In the genomic region with DNA sequence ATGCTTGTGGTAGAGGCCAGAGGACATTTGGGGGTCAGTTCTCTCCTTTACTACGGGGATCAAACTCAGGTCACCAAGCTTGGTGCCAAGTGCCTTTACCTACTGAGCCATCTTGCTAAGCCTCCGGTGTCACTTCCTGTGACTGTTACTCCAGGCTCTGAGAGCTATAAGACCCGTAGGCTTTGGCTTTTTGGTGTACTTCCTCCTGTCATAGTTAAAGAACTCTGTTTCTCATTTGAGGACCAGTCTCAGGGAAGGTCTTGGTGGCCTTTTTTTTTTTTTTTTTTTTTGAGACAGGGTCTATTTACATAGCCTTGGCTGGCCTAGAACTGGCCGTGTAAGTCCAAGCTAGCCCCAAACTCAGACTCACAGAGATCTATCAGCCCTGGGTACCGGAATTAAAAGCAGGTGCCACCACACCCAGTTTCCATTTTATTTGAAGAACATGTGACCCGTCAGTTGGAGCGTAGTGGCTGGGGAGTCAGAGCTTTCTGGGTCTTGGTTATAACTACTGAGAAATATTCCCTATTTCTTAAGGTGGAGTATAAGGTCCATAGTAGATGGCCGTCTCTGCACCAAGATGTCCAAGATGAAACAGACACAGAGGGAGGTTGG, we compare ENCODE assay signal across 8 mouse cellular contexts. TPM values are rescaled to one million over a fixed set of nuclear protein-coding genes. Genes with fewer than 3 reads are reported as not detected.
DNase-seq lines count a peak whose midpoint lies in the region; ATAC-seq and TF ChIP-seq lines count a peak whose summit lies in the region.

No protein-coding gene starts in this region.

- DNase-seq in cerebellum, adult 9-10 months: peak; percentile 40
- DNase-seq in cerebellum, postnatal 4 days (ENCODE audit: low spot score in 2 of 2): no peak
- DNase-seq in lung, adult 2 months: no peak
- DNase-seq in hindbrain, embryonic 14.5 days (ENCODE audit: low spot score): no peak
- no peak for DNase-seq in right cerebral cortex, postnatal 14 days
- DNase-seq in layer of hippocampus, postnatal 10 days (ENCODE audit: low spot score in 2 of 2): no peak

- H3K36me3 ChIP-seq in lung, embryonic 15.5 days: no peaks in the 10 kb centered on the region
- no peaks in the 10 kb centered on the region for H3K36me3 ChIP-seq in hindbrain, embryonic 14.5 days (replicated peaks; ENCODE audit: control insufficient read depth, insufficient read depth)
- no peaks in the 10 kb centered on the region for H3K36me3 ChIP-seq in neural tube, embryonic 14.5 days (ENCODE audit: control insufficient read depth, insufficient read depth, low read length)

- no peak overlapping the region for H3K4me3 ChIP-seq in lung, embryonic 15.5 days
- no peak overlapping the region for H3K4me3 ChIP-seq in lung, adult 2 months (replicated peaks; ENCODE audit: extremely low read depth, low read depth, low read length)
- no peak overlapping the region for H3K4me3 ChIP-seq in hindbrain, embryonic 14.5 days (replicated peaks; ENCODE audit: low read length)
- no peak overlapping the region for H3K4me3 ChIP-seq in neural tube, embryonic 14.5 days (ENCODE audit: low read depth, low read length)

- no peak for TF ChIP-seq POLR2A in lung, adult 2 months (IDR thresholded peaks at IDR 0.05; ENCODE audit: borderline replicate concordance, extremely low read depth, low read depth, low read length)

- H3K9me3 ChIP-seq in lung, embryonic 15.5 days: no peaks in the 10 kb centered on the region
- H3K9me3 ChIP-seq in hindbrain, embryonic 14.5 days (ENCODE audit: control insufficient read depth, low read length): no peaks in the 10 kb centered on the region
- H3K9me3 ChIP-seq in neural tube, embryonic 14.5 days (ENCODE audit: control insufficient read depth, low read length): no peaks in the 10 kb centered on the region

- H3K27ac ChIP-seq in lung, embryonic 15.5 days: peak overlapping the region; percentile 94
- peak overlapping the region; percentile 94 for H3K27ac ChIP-seq in hindbrain, embryonic 14.5 days
- H3K27ac ChIP-seq in neural tube, embryonic 14.5 days (ENCODE audit: low read depth, low read length): peak overlapping the region; percentile 92; the same call in 1 of the 2 replicates

- ATAC-seq in lung, embryonic 15.5 days (ENCODE audit: borderline replicate concordance, extremely low read depth, low FRiP score, low TSS enrichment): no peak
- ATAC-seq in hindbrain, embryonic 14.5 days (ENCODE audit: low FRiP score): no peak
- ATAC-seq in neural tube, embryonic 14.5 days (ENCODE audit: low read depth): no peak

- peaks cover 44% of the 10 kb centered on the region for H3K4me1 ChIP-seq in lung, embryonic 15.5 days
- H3K4me1 ChIP-seq in lung, adult 2 months (ENCODE audit: control insufficient read depth, insufficient read depth, low read length): peaks cover 9% of the 10 kb centered on the region
- H3K4me1 ChIP-seq in hindbrain, embryonic 14.5 days (replicated peaks; ENCODE audit: control insufficient read depth, insufficient read depth, low read length): peaks cover 13% of the 10 kb centered on the region
- H3K4me1 ChIP-seq in neural tube, embryonic 14.5 days (ENCODE audit: control insufficient read depth, insufficient read depth, low read length): peaks cover 15% of the 10 kb centered on the region

- no peak for TF ChIP-seq CTCF in lung, adult 2 months (IDR thresholded peaks at IDR 0.05; ENCODE audit: insufficient read depth, low read length)

- 83% methylated on average over 8 of the region's 8 CpGs for WGBS in lung, embryonic 15.5 days
- WGBS in lung, adult 2 months: 81% methylated on average over 8 of the region's 8 CpGs
- 94% methylated on average over 8 of the region's 8 CpGs for WGBS in hindbrain, embryonic 14.5 days
- WGBS in neural tube, embryonic 14.5 days: 92% methylated on average over 8 of the region's 8 CpGs

- H3K27me3 ChIP-seq in lung, embryonic 15.5 days: no peaks in the 10 kb centered on the region
- no peaks in the 10 kb centered on the region for H3K27me3 ChIP-seq in hindbrain, embryonic 14.5 days (ENCODE audit: control insufficient read depth, insufficient read depth, low read length)
- no peaks in the 10 kb centered on the region for H3K27me3 ChIP-seq in neural tube, embryonic 14.5 days (ENCODE audit: control insufficient read depth, insufficient read depth, low read length)

- H3K4me2 ChIP-seq in lung, embryonic 15.5 days: no peak overlapping the region
- no peak overlapping the region for H3K4me2 ChIP-seq in hindbrain, embryonic 14.5 days (replicated peaks)
- no peak overlapping the region for H3K4me2 ChIP-seq in neural tube, embryonic 14.5 days (ENCODE audit: low read depth, low read length)

- no peak overlapping the region for H3K9ac ChIP-seq in lung, embryonic 15.5 days
- no peak overlapping the region for H3K9ac ChIP-seq in hindbrain, embryonic 14.5 days
- H3K9ac ChIP-seq in neural tube, embryonic 14.5 days (replicated peaks; ENCODE audit: low read depth, low read length): no peak overlapping the region

RNA-seq across cellular contexts. Expression of gene Asprv1, which starts 44.3 kb away (rescaled TPM):
- polyA plus RNA-seq in lung, embryonic 15.5 days (2015; fragmentation: Nextera tagmentation; extraction: Ambion mirVana): 1.0 TPM in 2 replicates
- polyA plus RNA-seq in lung, adult 2 months (2012; rRNA removed): 0.43 and 263 TPM in 2 replicates
- polyA plus RNA-seq in hindbrain, embryonic 14.5 days (2014; fragmentation: Nextera tagmentation; extraction: Ambion mirVana): 0.26 and 0.86 TPM in 2 replicates
- polyA plus RNA-seq in neural tube, embryonic 14.5 days (2014; fragmentation: Nextera tagmentation; extraction: Ambion mirVana): 0.82 and 1.1 TPM in 2 replicates
- 1 to 10 TPM in 1 of 2 experiments, under 1 TPM in 1; 0.91 to 1.6 TPM for total RNA-seq in layer of hippocampus, postnatal 10 days (2021)

RNA-seq across cellular contexts. Expression of gene Pcbp1, which starts 57.6 kb away (rescaled TPM):
- polyA plus RNA-seq in lung, embryonic 15.5 days (2015; fragmentation: Nextera tagmentation; extraction: Ambion mirVana): 554 and 556 TPM in 2 replicates
- polyA plus RNA-seq in lung, adult 2 months (2012; rRNA removed): 161 TPM in 2 replicates
- 313 and 316 TPM in 2 replicates for polyA plus RNA-seq in hindbrain, embryonic 14.5 days (2014; fragmentation: Nextera tagmentation; extraction: Ambion mirVana)
- 238 and 312 TPM in 2 replicates for polyA plus RNA-seq in neural tube, embryonic 14.5 days (2014; fragmentation: Nextera tagmentation; extraction: Ambion mirVana)
- 100 to 1,000 TPM; 159 to 184 TPM for total RNA-seq in layer of hippocampus, postnatal 10 days (2021)
